Mouse (Mus musculus): ENCODE results near the gene Cactin.

Gene Cactin

DNA sequence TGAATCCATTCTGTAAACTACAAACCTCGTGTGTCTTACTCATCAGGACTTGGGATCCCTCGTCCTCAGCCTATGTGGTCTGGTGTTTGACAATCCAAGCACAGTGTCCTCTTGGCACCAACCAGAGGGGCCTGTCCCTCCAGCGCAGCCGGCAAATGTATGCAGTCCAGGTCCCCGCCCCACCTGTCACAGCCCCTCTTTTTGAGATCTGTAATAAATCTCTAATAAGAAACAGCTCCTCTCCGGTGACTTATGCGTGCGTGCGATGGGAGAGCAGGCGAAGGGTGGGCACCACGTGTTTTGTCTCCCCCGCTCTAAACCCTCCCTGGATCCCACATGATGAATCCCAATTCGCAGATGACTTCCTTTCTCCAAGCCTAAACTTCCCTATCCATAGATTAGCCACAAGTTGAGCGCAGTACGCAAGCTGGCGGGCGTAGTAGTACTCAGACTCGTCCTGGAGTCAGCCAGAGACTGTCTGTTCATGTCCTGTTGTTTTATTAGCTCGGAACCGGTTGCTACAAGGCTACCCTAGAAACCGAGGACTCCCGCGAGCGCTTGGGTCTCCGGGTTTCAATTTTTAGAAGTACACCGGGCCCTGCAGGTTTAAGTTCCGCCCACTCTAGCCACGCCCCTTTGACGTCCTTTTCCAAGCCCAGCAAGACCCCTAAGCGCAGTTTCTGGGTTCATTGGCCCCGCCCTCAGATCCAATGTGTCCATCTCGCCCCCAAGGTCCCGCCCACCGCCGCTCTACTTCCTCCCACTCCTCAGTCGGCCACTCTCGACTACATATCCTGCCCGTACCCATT is 958 bp upstream of the Cactin start:
- DNase-seq, result peak; percentile 72

DNA sequence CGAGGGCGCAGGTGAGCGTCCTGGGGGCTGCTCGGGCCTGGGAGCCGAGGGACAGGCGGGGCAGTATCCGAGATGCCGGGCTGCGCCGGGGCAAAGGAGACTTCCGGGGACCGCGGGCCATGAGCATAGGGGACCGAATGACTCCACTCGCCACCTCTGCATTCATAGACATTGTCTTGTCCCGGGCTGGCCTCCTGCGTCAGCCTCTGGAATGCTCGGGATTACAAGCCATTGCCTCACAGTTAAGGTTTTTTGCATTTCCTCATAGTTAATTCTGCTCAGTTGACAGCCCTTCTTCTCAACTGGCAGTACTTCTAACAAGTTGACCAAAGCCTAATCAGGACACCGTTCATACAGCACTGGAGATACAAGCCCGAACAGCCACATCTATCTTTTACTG is 533 bp downstream of the Cactin start:
- no peak for DNase-seq

DNA sequence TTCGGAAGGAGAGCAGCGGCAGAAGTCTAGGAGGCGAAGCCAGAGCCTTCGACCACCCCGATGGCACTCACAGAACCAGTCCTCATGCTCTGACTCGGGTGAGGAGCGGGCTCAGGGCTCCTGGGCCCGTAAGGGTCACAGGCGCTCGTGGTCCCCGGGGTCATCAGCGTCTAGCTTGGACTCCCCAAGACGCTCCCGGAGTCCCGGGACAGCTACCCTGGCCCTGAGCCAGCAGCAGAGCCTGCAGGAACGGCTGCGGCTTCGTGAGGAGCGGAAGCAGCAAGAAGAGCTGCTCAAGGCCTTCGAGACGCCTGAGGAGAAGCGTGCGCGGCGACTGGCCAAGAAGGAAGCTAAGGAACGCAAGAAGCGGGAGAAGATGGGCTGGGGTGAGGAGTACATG is 1.5 kb downstream of the Cactin start:
- DNase-seq, result peak; percentile 77

DNA sequence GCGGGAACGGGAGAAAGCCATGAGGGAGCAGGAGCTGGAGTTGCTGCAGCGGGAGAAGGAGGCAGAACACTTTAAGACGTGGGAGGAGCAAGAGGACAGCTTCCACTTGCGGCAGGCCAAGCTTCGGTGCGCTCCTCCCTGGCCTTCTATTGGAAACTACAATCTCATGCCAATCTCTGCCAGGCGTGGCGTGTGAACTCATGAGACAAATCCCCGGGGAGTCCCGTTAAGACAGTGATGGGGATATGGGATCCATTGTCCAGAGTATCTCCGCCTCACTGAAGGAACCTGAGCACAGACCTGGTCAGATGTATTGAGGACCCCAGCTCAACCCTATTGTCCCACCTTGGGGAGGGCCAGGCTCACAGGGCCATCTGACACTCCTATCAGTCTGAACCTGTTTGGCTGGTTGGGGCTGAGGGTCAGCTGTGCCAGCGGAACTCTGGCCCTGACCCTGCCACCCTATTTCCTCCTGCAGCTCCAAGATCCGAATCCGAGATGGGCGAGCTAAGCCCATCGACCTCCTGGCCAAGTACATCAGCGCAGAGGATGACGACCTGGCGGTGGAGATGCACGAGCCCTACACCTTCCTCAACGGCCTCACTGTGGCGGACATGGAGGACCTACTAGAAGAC is 2.4 kb downstream of the Cactin start:
- DNase-seq, result peak; percentile 57

DNA sequence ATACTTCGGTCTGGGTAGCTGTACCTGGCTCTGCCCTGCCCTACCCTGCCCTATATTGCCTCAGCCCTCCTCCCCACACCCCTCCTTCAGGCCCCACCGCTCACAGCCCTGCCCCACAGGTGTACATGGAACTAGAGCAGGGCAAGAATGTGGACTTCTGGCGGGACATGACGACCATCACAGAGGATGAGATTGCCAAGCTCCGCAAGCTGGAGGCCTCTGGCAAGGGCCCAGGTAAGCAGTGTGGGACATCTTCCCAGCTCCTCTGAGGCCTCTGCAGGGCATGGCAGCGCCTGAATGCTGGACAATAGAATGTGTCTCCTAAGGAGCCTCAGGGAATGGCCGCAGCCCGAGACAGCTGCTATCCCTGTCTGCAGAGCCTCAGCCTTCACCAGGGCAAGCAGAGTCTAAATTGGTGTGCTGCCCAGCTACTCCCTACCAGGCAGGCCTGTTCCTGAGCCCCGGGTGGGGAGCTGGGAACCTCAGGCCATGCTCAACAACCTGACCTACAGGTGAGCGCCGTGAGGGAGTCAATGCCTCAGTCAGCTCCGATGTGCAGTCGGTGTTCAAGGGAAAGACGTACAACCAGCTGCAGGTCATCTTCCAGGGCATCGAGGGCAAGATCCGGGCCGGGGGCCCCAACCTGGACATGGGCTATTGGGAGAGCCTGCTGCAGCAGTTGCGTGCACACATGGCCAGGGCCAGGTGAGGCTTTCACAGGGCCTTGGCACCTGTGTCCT is 3.1 kb downstream of the Cactin start:
- peak; percentile 43 for DNase-seq

DNA sequence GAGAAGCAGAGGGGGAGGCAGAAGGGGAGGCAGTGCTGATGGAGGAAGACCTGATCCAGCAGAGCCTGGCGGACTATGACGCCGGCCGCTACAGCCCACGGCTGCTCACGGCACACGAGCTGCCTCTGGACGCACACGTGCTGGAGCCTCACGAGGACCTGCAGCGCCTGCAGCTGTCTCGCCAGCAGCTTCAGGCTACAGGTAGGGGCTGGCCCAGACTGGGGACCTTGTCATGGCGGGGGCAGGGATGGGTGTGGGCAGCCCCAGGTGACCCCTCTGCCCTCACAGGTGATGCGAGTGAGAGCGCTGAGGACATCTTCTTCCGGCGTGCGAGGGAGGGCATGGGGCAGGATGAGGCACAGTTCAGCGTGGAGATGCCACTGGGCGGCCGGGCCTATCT is 4.3 kb downstream of the Cactin start:
- peak; percentile 46 for DNase-seq

DNA sequence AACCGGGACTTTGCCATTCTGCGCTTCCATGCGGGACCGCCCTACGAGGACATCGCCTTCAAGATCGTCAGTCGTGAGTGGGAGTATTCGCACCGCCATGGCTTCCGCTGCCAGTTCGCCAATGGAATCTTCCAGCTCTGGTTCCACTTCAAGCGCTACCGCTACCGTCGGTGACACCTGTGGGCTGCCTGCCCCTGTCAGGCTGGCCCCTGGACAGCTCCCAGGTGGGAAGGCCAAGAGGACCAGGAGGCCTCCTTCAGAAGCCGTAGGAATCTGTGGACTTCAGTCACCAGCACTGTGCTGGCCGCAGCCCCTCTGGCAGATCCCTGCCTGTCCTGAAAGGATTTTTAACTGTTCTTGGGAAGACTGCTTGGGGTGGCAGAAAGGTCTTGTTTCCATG is 4.9 kb downstream of the Cactin start:
- peak; percentile 34 for DNase-seq

DNA sequence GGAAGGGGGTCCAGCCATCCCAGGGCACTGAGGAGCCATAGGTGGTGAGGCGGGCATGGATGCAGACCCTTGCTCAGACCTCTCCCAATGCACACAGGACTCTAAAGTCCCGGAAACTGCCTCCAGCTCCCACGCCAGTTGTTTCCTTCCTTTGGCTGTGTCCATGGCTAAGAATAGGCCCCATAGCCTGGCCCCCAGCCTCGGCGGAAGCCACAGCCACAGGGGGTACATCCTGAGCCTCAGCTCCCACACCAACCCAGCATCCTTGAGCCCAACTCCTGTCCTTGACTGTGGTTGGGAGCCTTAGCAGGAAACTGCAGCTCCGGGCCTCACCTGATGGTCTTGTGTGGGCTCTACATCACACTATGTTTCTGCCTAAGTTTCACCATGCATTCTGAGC is 6.0 kb downstream of the Cactin start:
- DNase-seq, result no peak

DNA sequence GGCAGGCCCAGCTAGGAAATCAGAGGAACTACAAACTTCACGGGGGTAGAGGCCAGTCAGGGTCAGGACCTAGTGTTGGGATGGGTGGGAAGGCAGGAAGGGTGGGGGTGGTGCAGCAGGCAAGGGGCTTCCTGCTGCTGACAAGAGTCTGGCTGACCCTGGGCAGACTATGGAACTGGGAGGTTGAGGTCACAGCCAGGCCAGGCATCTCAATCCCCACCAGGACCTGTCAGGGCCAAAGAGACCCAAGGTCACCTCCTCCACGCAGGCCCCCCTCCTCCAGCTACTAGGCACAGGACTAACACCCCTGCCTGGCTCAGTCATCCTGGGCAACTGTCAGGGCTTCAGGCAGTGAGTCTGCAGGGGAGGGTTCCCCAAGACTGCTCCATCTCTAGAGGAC is 7.1 kb downstream of the Cactin start:
- no peak for DNase-seq

DNA sequence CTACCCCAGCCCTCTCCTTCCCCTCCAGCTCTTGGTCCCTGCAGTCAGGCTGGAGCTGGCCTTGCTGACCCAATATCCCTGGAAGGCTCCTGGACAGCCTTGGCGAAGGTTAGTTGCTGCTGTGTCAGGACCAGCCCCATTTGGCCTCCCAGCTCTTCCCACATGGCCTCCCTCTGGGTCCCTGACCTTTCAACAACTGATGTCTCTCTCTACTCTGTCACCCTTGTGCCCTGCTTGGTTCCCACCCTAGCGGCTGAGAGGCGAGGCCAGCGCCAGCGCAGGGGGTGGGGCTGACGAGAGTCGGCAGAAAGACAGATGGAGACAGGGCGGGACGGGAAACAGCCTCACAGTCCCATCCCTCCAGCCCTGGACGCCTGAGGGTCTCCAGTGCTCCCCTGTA is 7.5 kb downstream of the Cactin start, which contains the start of gene Tbxa2r:
Gene Tbxa2r, plus strand, starts transcription at position 346 of the 400 bp plus-strand sequence.
- no peak for DNase-seq

DNA sequence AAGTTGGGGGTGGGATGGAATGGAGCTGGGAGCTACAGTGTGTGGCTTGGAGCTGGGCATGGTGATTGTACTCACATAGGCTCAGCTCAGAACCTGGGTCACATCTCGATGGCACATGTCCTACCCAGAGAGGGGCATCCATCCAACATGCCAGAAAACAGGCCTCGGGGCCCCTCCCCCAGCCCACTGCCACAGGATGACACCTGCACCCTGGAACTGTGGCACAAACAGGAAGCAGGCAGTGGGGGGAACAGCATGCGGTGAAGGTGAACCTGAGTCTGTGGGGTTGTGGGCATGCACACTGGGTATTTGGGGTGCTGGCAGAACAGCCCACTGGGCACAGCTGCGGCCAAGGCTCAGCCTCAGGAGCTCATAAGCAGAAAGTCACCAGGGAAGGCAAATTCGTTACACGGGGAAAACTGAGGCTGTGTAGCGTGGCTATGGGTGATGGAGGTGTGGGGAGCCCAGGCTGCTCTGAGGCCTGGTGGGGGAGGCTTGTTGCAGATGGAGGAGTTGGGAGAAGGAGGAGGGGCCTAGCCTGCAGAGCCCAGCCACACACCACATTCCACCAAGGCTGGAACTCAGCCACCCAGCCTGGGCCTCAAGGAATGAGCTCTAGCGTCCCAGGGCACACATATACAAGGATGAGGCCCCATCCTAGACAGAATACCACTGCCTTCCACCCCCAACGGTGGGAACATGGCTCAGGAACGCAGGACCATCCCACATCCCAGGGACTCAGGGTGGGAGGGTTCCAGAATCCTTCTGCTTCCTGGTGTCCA is 8.5 kb downstream of the Cactin start:
- DNase-seq, result no peak

DNA sequence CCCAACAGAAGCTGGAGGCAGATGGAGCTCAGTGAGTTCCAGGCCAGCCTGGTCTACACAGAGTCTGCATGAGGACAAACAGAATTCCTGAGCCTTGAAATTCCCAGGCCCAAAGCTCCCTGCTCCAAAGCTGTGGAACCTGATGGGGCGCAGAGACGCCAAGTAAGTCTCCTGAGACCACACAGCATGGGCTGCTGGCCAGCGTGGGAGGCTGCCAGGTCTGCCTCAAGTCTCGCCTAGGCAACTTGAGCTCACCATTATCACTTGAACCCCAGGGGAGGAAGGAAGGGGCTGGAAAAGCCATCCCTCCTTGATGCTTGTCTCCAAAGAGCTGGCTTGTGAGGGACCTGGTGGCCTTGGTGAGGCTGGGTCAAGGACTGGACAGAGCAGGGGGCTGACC is 9.1 kb downstream of the Cactin start:
- DNase-seq, result no peak

DNA sequence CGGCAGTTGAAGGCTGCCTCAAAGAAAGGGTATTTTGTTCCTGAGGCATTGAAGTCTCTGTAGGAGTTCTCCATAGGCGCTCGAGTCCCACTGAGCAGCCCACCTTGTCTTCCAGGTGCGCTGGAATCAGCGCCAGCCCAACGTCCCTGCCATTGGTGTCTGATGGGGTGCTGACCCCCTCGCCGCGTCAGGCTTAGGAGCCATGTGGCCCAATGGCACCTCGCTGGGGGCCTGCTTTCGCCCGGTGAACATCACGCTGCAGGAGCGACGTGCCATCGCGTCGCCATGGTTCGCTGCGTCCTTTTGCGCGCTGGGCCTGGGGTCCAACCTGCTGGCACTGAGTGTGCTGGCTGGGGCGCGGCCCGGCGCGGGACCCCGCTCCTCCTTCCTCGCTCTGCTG is 11.4 kb downstream of the Cactin start:
- no peak for DNase-seq

DNA sequence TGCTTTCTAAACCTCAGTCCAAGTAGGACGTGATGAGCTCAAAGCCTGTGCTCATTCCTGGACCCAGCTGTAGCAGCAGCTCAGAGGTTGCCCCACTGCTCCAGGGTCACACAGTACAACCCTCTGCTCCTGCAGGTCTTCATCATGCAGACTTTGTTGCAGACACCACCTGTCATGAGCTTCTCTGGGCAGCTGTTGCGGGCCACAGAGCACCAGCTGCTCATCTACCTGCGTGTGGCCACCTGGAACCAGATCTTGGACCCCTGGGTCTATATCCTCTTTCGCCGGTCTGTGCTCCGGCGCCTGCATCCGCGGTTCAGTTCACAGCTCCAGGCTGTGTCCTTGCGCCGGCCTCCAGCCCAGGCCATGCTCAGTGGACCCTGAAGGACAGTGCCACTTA is 13.4 kb downstream of the Cactin start:
- DNase-seq, result no peak

DNA sequence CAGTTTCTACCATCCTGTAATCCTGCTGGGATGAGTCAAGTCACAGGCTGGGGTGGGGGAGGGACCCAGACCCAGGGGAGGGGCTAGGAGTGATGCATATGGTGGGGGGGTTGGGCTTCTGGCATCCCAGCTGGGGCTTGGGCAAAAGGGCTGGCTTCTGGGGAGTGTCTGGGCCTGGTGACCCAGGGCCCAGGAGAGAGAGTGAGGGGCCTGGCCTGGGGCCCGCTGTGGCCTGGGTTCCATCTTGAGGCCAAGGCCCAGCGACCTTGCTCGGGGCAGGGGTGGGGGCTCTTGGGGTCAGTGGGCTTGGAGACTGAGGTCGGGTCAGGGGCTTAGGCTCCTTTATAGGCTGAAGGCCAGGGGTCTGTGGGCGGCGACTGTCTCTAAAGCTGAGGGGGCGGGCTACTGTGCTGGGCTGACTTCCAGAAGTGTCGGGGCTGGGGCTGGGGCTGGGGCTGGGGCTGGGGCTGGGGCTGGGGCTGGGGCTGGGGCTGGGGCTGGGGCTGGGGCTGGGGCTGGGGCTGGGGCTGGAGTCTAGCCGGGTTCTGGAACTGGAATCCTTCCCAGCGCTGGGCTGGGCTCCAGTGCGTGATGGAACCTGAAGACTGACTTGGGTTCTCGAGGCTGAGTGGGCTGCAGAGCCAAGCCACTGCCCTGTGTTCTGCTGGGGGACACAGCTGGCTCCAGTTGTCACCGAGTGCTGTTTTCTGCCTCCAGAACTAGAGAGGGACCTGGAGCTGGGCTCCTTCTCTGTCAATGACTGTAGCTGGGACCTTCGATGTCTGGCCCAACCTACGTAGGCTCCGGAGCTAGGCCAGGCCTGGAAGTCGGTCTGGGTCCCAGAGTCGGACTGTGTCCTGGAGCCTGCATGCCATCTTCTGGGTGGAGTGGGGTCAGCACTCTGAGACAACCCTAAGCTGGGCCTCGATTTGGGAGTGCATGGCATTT is 14.8 kb downstream of the Cactin start:
- DNase-seq, result no peak

DNA sequence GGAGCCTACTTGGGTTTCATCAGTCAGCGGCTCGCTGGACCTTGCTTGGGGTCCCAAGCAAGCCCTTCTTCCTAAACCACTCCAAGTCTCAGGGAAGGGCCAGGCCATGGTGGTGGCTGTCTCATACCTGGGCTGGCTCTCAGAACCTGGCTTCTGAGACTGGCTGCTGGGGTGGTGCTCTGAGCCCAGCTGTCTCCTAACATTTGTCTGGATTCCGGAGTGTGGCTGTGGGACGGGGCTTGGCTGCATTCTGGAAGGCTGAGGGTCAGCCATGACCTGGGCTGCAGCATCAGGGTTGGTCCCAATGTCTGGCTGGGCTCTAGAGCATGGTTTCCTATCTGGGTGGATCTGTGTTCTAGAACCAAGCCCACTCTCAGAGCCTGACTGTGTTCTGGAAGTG is 15.7 kb downstream of the Cactin start:
- DNase-seq, result no peak

DNA sequence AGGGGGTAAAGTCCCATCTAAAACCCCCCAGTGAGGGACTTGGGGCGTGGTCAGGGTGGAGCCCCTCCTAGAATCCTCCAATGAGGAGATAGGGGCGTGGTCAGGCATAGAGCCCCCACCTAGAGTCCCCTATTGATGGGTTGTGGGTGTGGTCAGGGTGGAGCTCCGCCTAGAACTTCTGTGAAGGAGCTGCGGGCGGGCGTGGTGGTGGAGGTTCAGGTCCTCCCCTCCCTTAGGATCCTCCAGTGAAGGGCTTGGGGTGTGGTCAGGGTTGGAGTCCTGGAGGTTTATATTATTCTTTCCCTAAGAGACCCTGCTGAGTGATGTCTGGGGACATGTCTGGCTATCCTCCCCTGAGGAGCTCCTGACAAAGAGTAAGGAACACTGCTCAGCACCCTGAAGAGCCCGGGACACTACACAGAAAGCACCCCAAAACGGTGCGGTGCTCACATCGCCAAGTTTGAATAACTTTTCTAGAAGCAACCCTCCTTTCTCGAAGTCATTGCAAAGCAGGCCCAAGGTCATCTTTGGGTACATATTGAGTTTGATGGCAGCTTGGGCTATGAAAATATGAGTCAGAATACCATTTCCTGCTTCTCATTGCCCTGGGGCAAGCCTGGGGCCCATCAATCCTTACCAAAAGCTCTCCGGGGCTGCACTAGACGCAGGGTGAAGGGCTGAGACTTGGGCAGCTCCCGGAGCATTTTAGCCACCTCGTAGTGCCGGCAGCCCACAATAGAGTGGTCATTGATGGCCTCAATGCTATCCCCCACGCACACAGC is 19.8 kb downstream of the Cactin start:
- DNase-seq, result peak; percentile 26

DNA sequence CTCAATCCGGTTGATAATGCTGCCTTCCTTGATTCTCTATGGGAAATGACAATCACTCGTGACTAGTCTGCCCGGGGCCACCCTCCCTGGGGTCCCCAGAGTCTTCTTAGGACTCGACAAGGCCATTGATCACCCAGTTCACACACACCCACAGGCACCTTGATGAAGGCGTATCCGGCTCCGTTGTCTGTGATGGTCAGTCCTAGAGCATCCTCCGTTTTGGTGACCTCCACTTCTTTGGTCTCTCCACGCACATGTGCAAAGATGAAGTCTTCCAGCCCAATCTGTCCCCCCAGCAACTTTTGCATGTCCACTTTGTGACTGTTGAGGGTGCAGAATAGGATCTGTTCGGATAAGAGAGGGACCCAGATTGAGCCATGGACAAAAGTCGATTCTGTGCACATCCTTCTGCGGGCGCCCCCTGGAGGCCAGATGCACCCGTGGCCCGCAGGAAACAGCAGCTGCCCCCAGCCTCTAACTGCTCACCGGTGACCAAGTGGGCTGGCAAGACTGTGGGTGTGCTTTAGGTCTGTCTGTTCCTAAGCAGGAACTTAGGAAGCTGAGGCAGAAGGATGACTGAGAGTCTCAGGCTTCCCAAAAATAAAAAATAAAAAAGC is 20.5 kb downstream of the Cactin start:
- peak; percentile 42 for DNase-seq

DNA sequence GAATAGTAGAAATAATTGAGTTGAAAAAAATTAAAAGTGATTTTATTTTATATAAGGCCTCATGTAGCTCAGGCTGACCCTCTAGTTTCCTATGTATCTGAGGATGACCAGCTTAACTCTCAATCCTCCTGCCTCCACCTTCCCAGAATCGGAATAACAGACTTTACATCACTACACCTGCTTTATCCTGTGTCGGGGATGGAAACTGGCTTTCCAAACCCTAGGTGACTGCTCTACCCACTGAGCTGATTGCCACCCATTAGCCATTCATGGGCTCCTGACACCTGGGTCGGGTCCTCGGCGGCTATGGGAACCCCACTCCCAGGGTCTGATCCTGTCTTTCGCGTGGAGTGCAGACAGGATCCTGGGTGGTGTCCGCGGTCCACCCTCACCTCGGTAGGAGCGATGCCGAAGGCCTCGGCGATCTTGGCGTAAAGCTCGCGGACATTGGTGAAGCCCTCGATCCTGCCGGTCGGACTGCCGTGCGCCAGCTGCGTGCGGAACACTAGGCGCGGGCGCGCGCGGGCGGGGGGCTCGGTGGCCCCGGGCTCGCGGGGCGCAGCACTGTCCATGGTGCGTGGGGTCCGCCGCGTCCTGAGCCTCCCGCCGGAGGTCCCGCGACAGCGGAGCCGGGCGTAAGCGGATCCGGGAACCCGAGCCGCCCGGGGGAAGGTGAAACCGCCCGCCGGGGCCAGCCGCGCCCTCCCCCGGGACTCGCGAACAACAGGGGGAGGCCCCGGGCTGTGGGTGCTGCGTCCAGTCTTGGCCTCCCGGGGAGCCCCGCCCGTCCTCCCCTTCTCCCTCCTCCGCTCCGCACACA is 22.0 kb downstream of the Cactin start, which contains the start of gene Gipc3:
Gene Gipc3, minus strand, starts transcription at position 581 of the 820 bp plus-strand sequence.
- DNase-seq, result no peak

Data from cerebellum, adult 11-12 months (tissue).